1 mouse cellular context compared by ENCODE assay signal in the genomic region with DNA sequence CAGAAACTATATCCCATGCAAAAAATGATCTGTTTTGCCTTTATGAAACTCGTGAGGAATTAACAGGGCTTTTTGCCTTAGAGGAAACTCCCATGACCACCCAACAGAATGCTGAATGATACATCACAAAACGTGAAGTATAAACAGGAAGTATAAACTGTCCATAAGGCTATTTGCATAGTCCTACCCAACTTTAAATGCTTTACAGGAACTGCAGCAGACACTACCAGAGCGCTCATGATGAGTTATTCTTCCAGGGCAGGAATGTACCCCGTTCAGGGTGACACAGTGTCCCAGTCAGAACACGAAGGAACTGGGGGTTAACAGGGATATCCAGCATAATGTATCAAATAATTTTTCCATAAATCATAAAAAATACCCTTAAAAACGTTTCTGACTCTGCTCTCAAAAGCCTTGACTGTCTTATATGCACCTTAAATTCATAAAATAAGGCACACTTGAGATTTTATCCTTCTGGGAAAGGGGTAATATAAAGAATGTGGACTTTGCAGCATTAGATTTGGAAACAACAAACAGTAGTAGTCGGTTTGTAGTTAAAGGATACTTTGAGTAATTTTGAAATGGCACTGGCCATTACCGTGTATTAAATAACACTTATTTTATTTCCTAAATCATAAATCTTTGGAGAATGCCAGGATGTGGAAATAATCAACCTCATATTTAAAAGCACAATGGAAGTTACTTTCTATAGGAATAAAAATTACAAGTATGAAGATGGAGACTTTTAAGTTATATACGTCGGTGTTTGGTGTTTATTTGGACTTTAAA.
TF ChIP-seq lines count a peak whose summit lies in the region.

No protein-coding gene starts in this region.

TF ChIP-seq in MEL, 35 proteins besides CTCF, POLR2A, EP300 and RAD21:
- no peak for TF ChIP-seq SMC3 (IDR thresholded peaks at IDR 0.05; ENCODE audit: low read depth, low read length)
